Mouse (Mus musculus) cerebellum, adult 11 months (tissue): Measurements from ENCODE around the gene Fbxl3.

Experiments used
- DNase-seq: peaks from one replicate; pipeline ENCODE4 v3.0.0; 2022

Fbxl3 gene

DNA sequence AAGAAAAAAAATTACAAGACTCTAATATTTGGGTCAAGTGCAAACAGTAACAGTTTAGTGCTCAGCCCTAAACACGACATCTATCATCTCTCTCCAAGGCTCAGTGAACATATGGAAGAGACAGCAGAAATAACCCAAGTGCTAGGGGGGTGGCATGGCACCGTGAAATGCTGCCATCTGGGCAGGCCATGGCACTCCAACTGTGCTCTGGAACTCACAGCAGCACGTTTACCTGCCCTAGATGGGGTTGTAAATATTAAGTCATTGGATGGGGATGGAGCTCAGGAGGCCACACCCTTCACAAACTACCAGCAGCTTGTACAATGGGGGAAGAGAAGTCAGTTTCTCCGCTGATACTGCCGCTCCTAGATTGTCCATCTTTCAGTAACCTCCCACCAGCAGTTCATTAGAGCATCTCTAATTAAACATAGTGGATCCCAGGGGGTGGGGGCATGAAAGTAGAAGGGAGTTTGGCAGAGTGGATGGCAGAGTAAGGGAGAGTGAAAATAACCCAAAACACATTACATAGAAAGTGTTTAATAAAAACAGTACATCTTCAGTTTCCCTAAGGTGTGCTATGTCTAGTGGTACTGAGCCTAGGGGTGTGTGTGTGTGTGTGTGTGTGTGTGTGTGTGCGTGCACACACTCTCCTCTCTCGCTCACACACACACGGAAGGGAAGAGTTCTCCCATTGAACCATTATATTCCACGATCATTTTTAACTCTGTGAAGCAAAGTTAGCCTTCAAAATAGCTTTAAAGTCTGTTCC lies 20.0 kb downstream of the Fbxl3 start:
- DNase-seq, result peak; percentile 79

DNA sequence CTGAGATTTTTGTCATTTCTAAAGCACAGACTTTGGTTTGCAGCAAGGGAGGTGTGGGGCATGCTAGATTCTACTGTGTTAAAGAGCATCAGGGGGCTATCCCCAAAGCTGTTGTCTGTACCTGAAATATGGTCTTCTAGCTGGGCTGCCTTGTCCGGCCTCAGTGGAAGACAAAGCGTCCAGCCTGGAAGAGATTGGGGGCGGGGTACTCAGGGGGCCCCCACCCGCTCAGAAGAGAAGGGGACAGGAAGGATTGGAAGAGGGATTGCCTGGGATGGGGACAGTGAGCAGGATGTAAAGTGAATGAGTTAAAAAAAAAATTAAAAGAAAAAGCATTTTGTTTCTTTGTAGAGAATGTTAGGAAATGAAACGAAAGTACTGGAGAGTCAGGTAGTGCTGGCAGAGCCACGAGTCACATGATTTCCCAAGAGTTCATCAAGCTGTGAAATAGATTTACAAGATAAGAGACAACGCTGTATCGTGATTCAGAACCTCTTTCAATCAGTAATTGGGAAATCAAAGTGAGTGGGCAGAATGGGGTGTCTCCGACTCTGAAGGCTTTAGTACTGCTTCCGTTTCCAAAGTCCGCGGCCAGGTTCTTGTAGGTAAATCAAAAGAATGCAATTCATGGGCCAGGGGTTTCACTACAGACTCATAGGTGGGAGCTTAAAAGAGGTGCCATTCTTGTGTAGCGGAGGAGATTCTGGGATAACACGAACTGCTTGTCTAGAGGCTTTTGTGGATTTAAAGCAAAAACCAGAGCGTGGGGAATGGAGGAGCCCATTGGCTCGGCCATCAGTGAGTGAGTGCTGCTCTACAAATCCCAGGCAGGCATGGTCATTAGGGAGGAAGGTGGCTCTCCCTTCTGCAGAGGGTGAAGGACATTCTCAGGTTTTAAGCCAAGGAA lies 21.1 kb downstream of the Fbxl3 start:
- no peak for DNase-seq

DNA sequence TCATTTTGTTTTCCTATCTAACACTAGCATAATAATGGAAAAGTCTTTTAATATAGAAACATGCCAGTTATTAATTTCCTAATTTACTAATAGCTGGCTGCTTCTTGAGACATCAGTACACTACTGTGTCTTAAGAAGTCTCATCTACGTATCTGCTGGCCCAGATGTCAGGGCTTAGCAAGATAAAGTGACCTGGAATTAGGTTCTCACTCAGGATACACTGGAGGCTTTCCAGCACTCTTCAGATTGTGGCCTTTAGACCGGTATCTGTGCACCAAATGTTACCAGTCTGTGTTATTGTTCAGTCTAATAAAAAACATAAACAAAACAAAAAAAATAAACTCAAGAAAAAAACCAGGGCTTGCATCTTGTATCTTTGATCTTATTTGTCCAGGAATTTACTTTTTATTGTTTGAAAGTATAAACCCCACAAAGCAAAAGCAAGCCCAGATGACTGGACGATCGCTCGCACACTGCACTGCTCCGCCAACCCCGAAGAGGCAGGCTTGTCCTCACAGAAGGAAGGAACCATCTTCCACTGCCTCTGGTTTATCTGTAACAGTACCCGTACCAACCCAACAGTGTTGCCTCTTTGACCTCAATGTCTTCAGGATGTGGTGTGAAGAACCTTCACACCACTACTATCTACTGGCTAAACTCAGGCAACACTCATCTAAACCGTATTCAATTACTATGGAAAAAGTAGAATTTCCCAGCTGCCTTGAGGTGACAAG lies 21.9 kb downstream of the Fbxl3 start:
- no peak for DNase-seq

DNA sequence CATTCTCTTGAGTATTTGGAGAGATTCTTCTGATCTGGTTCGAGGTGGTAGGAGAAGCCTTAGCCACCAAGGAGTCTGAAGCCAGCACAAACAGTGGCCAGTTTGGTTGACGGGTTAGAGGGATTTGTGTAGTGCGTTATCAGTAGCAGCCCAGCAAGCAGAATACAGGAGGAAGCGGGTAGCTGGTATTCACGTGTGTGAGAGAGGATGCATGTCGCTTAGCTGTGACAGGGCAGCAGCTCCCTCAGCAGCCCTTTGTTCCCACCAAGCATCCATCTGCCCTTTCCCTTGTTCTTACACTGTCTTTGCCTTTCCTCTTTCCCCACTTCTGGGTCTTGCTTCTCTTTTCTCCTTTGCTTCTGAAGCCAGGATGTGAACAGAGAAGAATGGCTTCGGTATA lies 24.2 kb downstream of the Fbxl3 start:
- no peak for DNase-seq

DNA sequence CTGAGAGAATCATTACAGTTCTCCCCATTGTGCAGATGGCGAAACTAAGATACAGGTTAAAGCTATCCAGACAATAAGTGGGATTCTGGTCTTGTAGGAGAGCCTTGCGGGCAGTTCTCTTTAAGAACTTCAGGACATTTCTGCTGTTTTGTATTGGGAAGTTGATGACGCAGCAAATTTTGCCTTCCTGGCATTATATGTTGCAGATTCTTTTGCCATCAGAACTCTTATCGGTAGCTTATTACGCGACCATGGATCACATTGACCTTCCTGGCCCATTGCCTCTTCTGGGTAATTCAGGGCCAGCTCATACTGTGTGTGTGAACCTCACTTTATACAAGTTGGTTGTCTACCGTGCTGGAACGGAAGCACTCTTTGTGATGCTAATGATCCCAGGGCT lies 25.5 kb downstream of the Fbxl3 start:
- DNase-seq, result no peak

DNA sequence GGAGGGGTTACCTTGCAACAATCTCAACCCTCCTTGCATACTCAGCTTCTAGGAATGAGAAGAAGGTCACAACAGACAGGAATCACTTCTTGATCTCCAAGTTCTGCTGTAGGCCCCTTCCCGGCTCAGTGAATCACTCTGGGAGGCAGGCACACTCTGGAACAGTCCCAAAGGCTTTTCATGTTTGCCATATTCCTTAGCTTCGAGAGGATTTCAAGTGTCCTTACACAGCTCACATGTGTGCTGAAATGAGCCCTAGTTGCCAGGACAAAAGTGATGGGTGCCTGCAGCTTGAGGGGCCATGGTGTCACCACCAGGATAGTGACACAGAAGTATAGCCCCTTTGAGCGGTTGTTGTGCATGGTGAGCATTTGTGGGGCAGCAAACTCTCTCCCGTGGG lies 26.6 kb downstream of the Fbxl3 start:
- no peak for DNase-seq

DNA sequence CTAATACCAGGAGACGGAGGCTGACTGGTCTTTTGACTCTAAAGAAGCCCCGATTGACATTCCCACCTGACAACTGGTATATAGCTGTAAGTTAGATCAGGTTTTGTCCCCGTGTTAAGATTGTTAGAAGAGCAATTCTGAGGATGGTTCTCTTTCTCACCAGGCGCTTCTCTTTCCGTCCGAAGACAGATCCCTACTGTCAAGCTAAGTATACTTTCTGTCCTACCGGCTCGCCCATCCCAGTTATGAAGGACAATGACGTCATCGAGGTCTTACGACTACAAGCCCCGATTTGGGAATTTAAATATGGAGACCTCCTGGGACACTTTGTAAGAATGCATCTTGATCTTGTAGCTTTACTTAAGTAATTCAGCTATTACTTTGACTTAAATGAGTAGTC lies 27.9 kb downstream of the Fbxl3 start:
- no peak for DNase-seq

DNA sequence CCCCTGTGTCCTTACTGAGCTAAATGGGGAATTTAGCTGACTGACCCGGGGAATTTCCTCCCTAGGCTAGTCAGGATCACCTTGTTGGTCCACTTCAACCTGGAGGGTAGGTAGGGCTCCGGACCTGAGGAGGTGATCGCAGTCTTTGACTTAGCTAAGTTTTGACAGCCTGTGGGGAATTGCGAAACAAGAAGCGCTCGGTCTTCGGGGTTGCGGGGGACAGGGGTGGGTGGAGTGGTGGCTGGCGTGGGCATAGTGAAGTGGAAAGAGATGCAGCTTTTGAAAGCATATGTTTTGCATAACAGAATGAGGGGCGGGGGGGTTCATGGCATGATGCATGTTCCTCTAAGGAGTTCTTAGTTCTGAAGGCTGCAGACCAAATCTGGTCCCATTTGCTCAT lies 28.6 kb downstream of the Fbxl3 start:
- no peak for DNase-seq

DNA sequence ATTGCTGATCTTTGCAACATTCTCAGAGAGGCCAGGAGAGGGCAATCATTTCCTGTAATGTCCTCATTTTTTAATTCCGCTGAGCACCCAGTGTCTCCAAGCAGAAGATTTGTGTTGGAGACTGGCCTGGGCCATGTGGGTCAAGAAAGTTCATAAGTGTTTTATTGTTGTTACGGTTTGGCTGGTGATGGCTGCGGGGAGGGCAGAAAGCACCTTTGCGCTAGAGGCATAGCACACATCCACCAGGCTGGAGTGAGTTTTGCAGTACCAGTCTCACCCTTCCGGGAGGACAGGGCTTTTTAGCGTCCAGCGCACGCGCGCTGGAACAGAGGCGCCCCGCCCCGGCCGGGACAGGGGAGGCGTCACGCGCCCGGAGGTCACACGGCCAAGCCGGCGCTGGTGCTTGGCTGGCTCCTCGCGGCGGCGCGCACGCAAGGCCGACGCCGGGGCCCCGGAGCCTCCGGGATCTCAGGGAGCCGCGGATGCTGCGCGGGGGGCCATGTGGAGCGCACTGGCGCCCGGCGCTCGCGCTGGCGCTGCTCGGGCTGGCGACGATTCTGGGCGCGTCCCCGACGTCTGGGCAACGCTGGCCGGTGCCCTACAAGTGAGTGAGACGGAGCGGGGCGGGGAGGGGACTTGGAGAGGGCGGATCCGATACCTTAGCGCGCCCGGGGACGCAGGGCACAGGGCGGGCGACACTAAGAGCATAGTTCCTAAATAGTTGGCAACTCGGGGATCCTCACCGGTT lies 29.3 kb downstream of the Fbxl3 start, which contains the start of gene Cln5:
Cln5 (plus strand) TSS at position 353 of the 748 bp plus-strand sequence.
- DNase-seq, result peak; percentile 94

DNA sequence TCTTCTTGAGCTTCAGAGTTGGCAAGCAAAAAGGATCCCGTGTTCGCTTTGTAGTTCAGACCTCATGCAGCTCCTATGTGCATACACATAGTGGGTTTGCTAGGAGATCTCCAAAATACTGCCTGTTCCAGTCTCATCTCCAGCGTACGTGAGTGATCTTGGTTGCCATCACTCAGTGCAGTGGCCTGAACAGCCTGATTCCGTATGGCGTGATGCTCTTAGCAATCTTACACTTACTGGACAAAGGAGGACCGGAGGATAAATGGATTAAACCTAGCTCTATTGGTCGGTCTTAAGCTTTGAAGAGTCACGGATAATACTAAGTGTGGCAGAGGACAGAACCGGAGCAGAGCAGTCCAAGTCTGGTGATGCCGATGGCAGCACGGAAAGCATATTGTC lies 29.9 kb downstream of the Fbxl3 start:
- DNase-seq, result no peak

DNA sequence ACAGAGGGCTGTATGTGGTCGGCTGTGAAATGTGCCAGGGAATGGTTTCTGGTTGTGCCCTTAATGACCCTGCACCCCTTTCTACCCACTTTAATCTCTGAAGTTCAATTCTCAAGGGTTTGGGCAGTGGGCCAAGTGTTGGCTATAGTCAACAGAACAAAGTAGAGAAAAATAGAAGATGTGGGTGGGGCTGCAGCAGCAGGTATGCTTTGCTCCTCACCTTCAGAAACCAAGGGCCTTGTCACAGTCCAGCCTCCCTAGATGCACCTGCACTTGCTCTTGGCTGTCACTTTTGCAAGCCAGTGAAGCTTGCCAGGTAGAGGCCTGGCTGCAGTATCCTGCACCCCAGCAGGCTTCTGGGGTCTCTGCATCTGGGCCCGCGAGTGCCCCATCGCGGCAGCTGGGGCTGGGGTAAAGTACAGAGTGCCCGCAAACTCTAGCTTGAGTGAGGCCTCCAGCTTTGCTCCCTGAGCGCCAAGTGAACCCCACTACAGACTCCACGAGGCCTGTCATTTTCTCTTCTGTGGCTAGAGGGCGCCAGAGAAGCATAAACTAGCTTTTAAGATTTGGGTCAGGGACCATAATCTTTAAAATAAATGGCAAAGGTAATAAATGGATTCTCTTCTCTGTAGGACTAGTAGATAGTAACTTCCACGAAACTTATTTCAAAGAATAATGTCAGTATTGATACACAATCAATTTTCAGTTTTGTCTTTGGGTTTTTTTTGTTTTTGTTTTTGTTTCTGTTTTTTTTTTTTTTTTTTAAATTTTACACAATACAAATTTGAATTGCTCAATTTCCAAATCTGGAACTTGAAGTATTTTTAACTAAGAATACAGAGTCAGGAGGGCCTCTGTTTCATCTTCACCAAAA lies 33.8 kb downstream of the Fbxl3 start:
- DNase-seq, result peak; percentile 74

DNA sequence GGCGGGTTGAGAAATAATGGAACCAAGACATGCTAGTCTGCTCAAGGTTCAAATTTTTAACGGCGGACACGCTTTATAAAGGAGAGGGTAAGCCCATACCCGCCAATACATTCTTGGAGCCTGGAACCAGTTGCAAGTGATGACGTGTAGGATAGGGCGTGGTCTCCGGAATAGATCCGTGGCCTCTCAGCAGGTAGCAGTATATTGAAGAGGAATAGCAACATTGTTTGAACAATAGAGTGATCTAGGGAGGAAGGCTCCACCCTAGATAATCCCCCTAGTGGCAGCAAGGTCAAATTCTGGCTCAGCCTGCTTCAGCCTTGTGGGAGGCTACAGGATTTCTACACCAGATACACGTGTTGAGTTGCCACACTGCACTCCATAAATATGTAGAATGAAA lies 39.9 kb downstream of the Fbxl3 start:
- no peak for DNase-seq

DNA sequence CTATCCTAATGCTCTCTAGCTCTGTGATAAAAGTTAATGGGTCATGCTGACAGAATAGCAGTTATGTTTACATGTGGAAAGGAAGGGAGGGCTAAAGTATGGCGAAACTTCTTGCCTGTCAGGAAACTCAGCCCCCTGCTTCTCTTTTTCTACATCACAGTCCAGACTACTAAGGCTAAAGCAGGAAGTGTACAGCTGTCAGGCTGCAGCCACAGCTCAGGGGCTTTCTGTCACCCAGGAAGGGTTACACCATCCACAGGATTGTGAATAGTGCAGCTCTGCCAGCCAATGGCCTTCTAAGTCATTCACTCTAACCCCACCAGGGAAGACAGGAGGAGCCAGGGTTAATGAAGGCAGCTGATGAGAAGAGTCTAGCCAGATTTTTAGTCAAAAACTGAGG lies 40.4 kb downstream of the Fbxl3 start:
- DNase-seq, result no peak

DNA sequence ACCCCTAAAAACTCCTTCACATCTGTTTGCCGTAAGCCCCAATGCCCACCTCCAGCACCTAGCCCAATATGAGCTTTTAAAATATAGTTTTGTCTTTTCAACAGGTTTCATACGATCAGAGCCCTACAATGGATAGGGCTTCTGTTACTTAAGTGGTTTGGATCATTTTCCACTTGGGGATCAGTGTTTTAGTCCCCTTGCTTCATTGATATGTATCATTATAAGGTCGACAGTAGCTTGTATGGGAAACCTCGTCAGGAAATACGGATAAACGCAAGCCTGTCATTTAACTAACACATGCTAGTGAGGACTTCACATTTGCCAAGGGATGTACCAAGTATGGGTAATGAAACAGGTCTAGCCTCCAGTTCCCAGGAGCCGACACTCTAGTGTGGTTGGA lies 42.8 kb downstream of the Fbxl3 start:
- DNase-seq, result no peak

DNA sequence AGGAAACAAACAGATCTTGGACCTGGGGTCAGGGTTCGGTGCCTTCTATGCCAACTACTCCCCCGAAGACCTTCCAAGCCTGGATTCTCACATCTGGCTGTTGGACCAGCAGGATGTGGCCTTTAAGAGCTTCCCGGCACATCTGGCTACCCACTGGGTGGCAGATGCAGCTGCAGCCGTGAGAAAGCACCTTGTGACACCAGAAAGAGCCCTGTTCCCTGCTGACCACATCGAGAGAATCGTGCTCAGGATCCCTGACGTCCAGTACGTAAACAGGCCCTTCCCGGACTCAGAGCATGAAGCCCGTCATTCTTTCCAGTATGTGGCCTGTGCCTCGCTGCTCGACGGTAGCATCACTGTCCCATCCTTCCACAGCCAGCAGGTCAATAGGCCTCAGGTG lies 44.6 kb downstream of the Fbxl3 start:
- DNase-seq, result no peak

DNA sequence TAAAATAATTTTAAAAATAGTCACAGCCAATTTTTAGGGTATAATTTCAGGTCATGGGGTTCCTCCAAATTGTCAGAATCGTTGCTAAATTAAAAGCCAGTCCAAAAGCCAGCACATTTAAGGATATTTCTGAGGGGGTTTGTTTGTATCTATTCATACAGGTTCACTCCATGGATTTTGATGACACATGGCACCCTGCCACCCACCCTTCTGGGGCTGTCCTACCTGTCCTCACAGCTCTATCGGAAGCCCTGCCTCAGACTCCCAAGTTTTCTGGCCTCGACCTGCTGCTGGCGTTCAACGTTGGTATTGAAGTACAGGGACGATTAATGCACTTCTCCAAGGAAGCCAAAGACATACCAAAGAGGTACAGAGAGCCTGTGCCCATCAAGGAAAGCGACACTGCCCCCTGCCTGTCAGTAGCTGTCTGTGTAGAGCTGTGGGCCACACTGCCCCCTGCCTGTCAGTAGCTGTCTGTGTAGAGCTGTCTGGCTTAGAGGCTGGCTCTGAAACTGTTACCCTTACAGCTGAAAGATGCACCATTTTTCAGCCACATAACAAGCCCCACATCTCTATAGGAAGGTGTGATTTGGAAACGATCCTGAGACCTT lies 48.1 kb downstream of the Fbxl3 start:
- peak; percentile 42 for DNase-seq

DNA sequence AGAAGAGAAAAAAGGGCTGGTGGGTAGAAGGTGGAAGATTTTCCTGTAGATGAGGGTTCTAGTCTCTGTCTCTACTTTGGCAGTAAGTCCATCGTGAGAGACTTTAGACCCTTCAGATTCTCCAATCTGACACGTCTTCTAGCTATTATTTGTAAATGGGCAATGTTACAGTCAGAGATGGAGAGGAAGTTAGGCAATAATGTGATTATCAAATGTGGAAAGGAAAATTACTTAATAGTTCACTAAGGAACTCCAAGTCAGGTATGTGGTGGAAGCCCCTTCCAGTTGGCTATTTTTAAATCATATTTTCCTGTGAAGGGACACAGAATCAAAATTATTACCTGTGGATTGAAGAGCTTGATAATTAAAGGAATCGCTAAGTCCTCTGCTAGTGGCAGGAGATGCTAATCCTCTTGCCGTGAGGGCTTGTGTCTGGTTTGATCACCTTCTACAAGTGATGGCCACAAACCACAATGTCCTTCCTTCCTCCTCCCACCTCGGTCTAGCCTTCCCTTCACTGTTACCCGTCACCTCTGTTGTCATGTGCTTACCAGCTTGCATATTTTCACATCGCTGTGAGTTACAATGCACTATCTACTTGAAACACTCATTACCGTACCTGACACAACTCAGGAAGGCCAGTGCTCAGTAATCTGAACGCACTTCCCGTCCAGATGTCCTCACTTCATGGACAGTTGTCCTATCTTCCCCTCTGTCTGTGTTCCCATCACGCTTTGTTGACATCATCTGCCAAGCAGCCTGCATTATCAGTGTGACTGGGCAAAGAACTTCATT lies 50.9 kb downstream of the Fbxl3 start:
- no peak for DNase-seq

DNA sequence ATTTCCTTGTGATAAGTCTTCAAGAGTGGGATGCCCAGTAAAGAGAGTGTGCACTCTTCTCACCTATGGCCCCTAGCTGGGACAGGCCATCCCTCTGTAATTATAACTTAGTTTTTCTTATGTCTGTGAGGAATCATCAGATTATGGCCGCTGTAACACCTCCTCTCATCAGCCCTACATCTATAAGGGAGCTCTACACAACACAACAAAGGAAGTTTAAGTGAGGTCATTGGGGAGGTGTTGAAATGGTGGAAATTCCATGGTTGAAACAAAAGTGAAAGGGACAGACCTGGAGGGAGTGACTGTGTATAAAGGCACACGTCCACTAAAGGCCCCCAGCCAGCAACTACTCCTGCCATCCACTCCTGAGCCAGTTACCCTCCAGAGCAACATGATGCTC lies 52.7 kb downstream of the Fbxl3 start, which contains the start of gene Acod1:
Acod1 (plus strand) TSS at position 301 of the 400 bp plus-strand sequence.
- DNase-seq, result no peak

DNA sequence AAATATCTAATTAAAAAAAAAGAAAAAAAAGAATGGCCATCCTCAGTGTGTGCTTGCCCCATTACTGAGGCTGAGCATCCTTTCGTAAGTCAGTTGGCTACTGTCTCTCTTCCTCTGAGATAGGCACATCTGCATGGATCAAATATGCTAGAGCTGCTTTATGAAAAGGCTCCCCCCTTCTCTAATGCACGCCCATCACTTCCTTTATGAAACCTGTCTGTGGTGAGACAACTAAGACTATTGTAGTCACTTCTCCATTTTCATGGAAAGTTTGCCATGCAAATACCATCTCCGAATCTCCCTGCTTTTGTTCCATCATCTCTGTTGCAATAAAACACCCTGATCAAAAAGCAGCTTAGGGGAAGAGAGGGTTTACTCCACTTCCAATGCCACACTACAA lies 62.4 kb downstream of the Fbxl3 start:
- DNase-seq, result no peak

DNA sequence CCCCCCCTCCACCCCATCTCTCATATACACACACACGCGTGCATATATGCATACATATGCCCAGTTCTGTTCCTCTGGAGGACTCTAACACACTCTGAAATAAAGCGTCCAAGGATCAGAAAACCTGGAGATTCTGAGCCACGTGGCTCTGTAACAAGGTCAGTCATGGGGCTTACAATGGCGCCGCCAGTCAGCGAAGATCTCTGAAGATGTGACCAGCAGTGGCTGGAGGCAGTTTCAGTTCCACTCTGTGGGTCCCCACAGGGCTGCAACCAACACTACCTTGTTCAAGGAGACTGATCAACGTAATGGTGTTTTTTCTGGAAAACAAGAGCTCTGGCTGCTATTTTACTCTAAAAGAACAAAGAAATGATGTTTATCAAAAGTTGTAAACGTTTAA lies 65.3 kb downstream of the Fbxl3 start:
- DNase-seq, result no peak
